Mouse (Mus musculus) megakaryocyte, adult 5-6 weeks (primary cell): ENCODE measurements around the gene Gm20830. TPM values are rescaled to one million over a fixed set of nuclear protein-coding genes. Genes with fewer than 3 reads are reported as not detected.
"Not testable (repeated sequence)": the region's sequence is repeated elsewhere in the genome, so short reads cannot be mapped to it uniquely, and the experiment has no call there.

ENCODE experiments used
- ATAC-seq: 2 replicates; pipeline ENCODE4 v1.8.0; 2016; ENCODE audit warnings: mild to moderate bottlenecking, inconsistent platforms; ENCODE audit not compliant: poor library complexity, severe bottlenecking
- total RNA-seq, 2 experiments: library from RNA; stranded (forward) in 1 of 2; stranded (reverse) in 1 of 2; fragments of 153-499, 151-499 nt in 1 of 2; fragments of 221-1000, 200-1000 nt in 1 of 2; gene quantifications; 2 replicates each; pipeline versions ENCODE4 v1.2.3 to v1.2.4; 2015 to 2017

Gm20830 gene
- total RNA-seq (2015), result not detected in 2 replicates
- not detected in 2 replicates for total RNA-seq (2017)

GRCm38 (mm10) chrY:6918182-6918581 lies at the start of gene Gm20830:
TSS of gene Gm20830 (minus strand) at chrY:6918282.
- ATAC-seq, result not testable (repeated sequence)

Other genes starting within 250 kb of the Gm20830 start
- gene Gm21719, start 235.4 kb downstream of the Gm20830 start, total RNA-seq (2015), result not detected in 2 replicates
- not detected in 2 replicates for gene Gm21719, start 235.4 kb downstream of the Gm20830 start, total RNA-seq (2017)